Comparison of ENCODE assay signal across 8 mouse cellular contexts in genomic region chr7:45413113-45413863, GRCm38 (mm10). TPM values are rescaled to one million over a fixed set of nuclear protein-coding genes. Genes with fewer than 3 reads are reported as not detected.
DNase-seq lines count a peak whose midpoint lies in the region; ATAC-seq and TF ChIP-seq lines count a peak whose summit lies in the region.

Gene Ntf5 (plus strand): TSS chr7:45413695.

- no peaks in the 10 kb centered on the region for H3K9me3 ChIP-seq in CH12.LX (replicated peaks; ENCODE audit: low read length)
- H3K9me3 ChIP-seq in forebrain, embryonic 13.5 days (replicated peaks), result no peaks in the 10 kb centered on the region
- H3K9me3 ChIP-seq in midbrain, embryonic 10.5 days (replicated peaks), result no peaks in the 10 kb centered on the region

- no peak within 1 kb of the TSS for H3K27ac ChIP-seq in CH12.LX (ENCODE audit: insufficient read depth, low read depth)
- H3K27ac ChIP-seq in forebrain, embryonic 13.5 days, result no peak within 1 kb of the TSS
- H3K27ac ChIP-seq in midbrain, embryonic 10.5 days (replicated peaks), result peak within 1 kb of the TSS; percentile 63; the same call in 1 of the 2 replicates

- peak; percentile 57 for ATAC-seq in forebrain, embryonic 13.5 days

- no peak for TF ChIP-seq CTCF in CH12.LX (conservative IDR thresholded peaks at IDR 0.05 in 1 of 2, IDR thresholded peaks at IDR 0.05 in 1 of 2; ENCODE audit: low read depth in 2 of 2, low read length in 2 of 2)

- peak within 1 kb of the TSS; percentile 45; the same call in 1 of the 2 replicates for H3K9ac ChIP-seq in CH12.LX (ENCODE audit: insufficient read depth, low read depth)
- peak within 1 kb of the TSS; percentile 50 for H3K9ac ChIP-seq in forebrain, embryonic 13.5 days

- H3K27me3 ChIP-seq in CH12.LX (replicated peaks), result peaks cover 49% of the 10 kb centered on the region
- peaks cover 99% of the 10 kb centered on the region for H3K27me3 ChIP-seq in forebrain, embryonic 13.5 days
- peaks cover 100% of the 10 kb centered on the region for H3K27me3 ChIP-seq in midbrain, embryonic 10.5 days (ENCODE audit: low read depth, poor library complexity, severe bottlenecking)

- H3K36me3 ChIP-seq in CH12.LX (replicated peaks in 1 of 2; ENCODE audit: control insufficient read depth in 1 of 2, insufficient read depth in 1 of 2, low read length in 1 of 2), result peaks cover 0 to 4% of the 10 kb centered on the region in 2 experiments
- H3K36me3 ChIP-seq in forebrain, embryonic 13.5 days (ENCODE audit: poor library complexity, severe bottlenecking), result no peaks in the 10 kb centered on the region
- H3K36me3 ChIP-seq in midbrain, embryonic 10.5 days, result no peaks in the 10 kb centered on the region

- H3K4me2 ChIP-seq in CH12.LX (ENCODE audit: insufficient read depth, low read depth, poor library complexity, severe bottlenecking), result peak within 1 kb of the TSS; percentile 74
- peak within 1 kb of the TSS; percentile 67 for H3K4me2 ChIP-seq in forebrain, embryonic 13.5 days

- in situ Hi-C loops in CH12.LX (cut with MboI; ENCODE audit: low pct_ligation_motif_present, low pct_unique_long_range_greater_than_20kb, low sequenced_read_pairs), result no loop called here

- no peak for TF ChIP-seq EP300 in CH12.LX (IDR thresholded peaks at IDR 0.05; ENCODE audit: low read length)

- H3K4me1 ChIP-seq in CH12.LX (ENCODE audit: control insufficient read depth in 1 of 2, insufficient read depth in 2 of 2), result peaks cover 4 to 22% of the 10 kb centered on the region in 2 experiments; a peak in 2 of 4 replicates
- H3K4me1 ChIP-seq in forebrain, embryonic 13.5 days, result peaks cover 18% of the 10 kb centered on the region
- H3K4me1 ChIP-seq in midbrain, embryonic 10.5 days, result peaks cover 34% of the 10 kb centered on the region

- dilution Hi-C loops in CH12.LX (cut with MboI; ENCODE audit: extremely low pct_ligation_motif_present, extremely low pct_unique_long_range_greater_than_20kb, low sequenced_read_pairs), result no loop called here

- WGBS in forebrain, embryonic 13.5 days, result 3% methylated on average over 29 of the region's 45 CpGs
- WGBS in midbrain, embryonic 10.5 days, result 3% methylated on average over 45 of the region's 45 CpGs

- H3K79me2 ChIP-seq in CH12.LX (replicated peaks; ENCODE audit: control insufficient read depth, extremely low read depth, insufficient read depth, poor library complexity, severe bottlenecking), result no peaks in the 10 kb centered on the region

- 0 out of 2 replicates have a peak, but pooled peaks have one; percentile 30 for TF ChIP-seq POLR2A in CH12.LX (IDR thresholded peaks at IDR 0.05; ENCODE audit: low read depth, low read length)

- H3K4me3 ChIP-seq in CH12.LX (replicated peaks in 1 of 3; ENCODE audit: low read depth in 2 of 3, low read length in 2 of 3, poor library complexity in 1 of 3), result peak within 1 kb of the TSS; percentile 20 to 60 (median 52)
- H3K4me3 ChIP-seq in forebrain, embryonic 13.5 days, result peak within 1 kb of the TSS; percentile 45
- H3K4me3 ChIP-seq in midbrain, embryonic 10.5 days, result peak within 1 kb of the TSS; percentile 65

- DNase-seq in 3T3-L1 (ENCODE audit: low read depth, low spot score), result peak; percentile 29
- DNase-seq in CH12.LX (ENCODE audit: extremely low read depth), result no peak
- DNase-seq in kidney, postnatal 25 days, result peak; percentile 20 to 56
- peak; percentile 56 for DNase-seq in midbrain, embryonic 10.5 days (ENCODE audit: low spot score)
- DNase-seq in thymus, postnatal 14 days, result peak; percentile 47
- no peak for DNase-seq in layer of hippocampus, adult 9-10 months (ENCODE audit: low spot score)
- no peak for DNase-seq in right cerebral cortex, postnatal 36 days (ENCODE audit: low spot score in 2 of 2)

- TF ChIP-seq RAD21 in CH12.LX (IDR thresholded peaks at IDR 0.05; ENCODE audit: low read depth, low read length), result no peak

TF ChIP-seq in CH12.LX, 34 proteins besides CTCF, POLR2A, EP300 and RAD21:
- no peak; the same call in 1 of the 2 replicates for TF ChIP-seq BHLHE40 (IDR thresholded peaks at IDR 0.05; ENCODE audit: low read depth, low read length)
- TF ChIP-seq UBTF (IDR thresholded peaks at IDR 0.05; ENCODE audit: low read depth, low read length), result no peak
- TF ChIP-seq ETS1 (conservative IDR thresholded peaks at IDR 0.05; ENCODE audit: low read depth, low read length), result no peak
- no peak for TF ChIP-seq JUND (conservative IDR thresholded peaks at IDR 0.05; ENCODE audit: low read depth, low read length)
- TF ChIP-seq PAX5 (IDR thresholded peaks at IDR 0.05; ENCODE audit: low read length), result no peak
- no peak for TF ChIP-seq RCOR1 (conservative IDR thresholded peaks at IDR 0.05; ENCODE audit: low read depth, low read length)
- no peak for TF ChIP-seq USF2 (conservative IDR thresholded peaks at IDR 0.05; ENCODE audit: low read depth, low read length)
- TF ChIP-seq MYC (IDR thresholded peaks at IDR 0.05; ENCODE audit: low read depth, low read length), result no peak
- TF ChIP-seq IRF4 (IDR thresholded peaks at IDR 0.05; ENCODE audit: low read depth, low read length), result no peak
- no peak for TF ChIP-seq NRF1 (IDR thresholded peaks at IDR 0.05; ENCODE audit: low read depth, low read length)
- TF ChIP-seq MAZ (IDR thresholded peaks at IDR 0.05; ENCODE audit: low read depth, low read length), result no peak
- peak; percentile 45 for TF ChIP-seq NELFE (IDR thresholded peaks at IDR 0.05; ENCODE audit: low read depth, low read length)
- no peak for TF ChIP-seq MAFK (IDR thresholded peaks at IDR 0.05; ENCODE audit: insufficient replicate concordance, low read length)
- peak; percentile 33; the same call in 1 of the 2 replicates for TF ChIP-seq MXI1 (IDR thresholded peaks at IDR 0.05; ENCODE audit: low read depth, low read length)
- 0 out of 2 replicates have a peak, but pooled peaks have one; percentile 6 for TF ChIP-seq TCF12 (IDR thresholded peaks at IDR 0.05; ENCODE audit: low read depth, low read length)
- no peak for TF ChIP-seq POLR2AphosphoS2 (IDR thresholded peaks at IDR 0.05; ENCODE audit: low read depth, low read length)
- TF ChIP-seq ZKSCAN1 (IDR thresholded peaks at IDR 0.05; ENCODE audit: borderline replicate concordance, low read depth, low read length), result no peak
- TF ChIP-seq SIN3A (IDR thresholded peaks at IDR 0.05; ENCODE audit: low read length), result 0 out of 2 replicates have a peak, but pooled peaks have one; percentile 18
- TF ChIP-seq SMC3 (IDR thresholded peaks at IDR 0.05; ENCODE audit: low read depth, low read length), result no peak
- no peak for TF ChIP-seq MEF2A (IDR thresholded peaks at IDR 0.05; ENCODE audit: borderline replicate concordance, low read depth, low read length)
- no peak for TF ChIP-seq CHD2 (IDR thresholded peaks at IDR 0.05; ENCODE audit: low read length)
- no peak for TF ChIP-seq HCFC1 (IDR thresholded peaks at IDR 0.05; ENCODE audit: low read depth, low read length)
- TF ChIP-seq MAX (IDR thresholded peaks at IDR 0.05; ENCODE audit: low read length), result 0 out of 2 replicates have a peak, but pooled peaks have one; percentile 20
- TF ChIP-seq KAT2A (IDR thresholded peaks at IDR 0.05; ENCODE audit: insufficient replicate concordance, low read length), result no peak
- no peak for TF ChIP-seq ZNF384 (IDR thresholded peaks at IDR 0.05; ENCODE audit: low read depth, low read length)
- no peak for TF ChIP-seq GABPA (IDR thresholded peaks at IDR 0.05; ENCODE audit: insufficient replicate concordance, low read depth, low read length)
- TF ChIP-seq JUN (IDR thresholded peaks at IDR 0.05; ENCODE audit: insufficient read depth, low read depth, low read length), result no peak
- TF ChIP-seq ELF1 (IDR thresholded peaks at IDR 0.05; ENCODE audit: low read depth, low read length), result no peak
- no peak for TF ChIP-seq CHD1 (IDR thresholded peaks at IDR 0.05; ENCODE audit: low read depth, low read length)
- TF ChIP-seq ZMIZ1 (IDR thresholded peaks at IDR 0.05; ENCODE audit: low read depth, low read length), result no peak
- TF ChIP-seq ZC3H11A (IDR thresholded peaks at IDR 0.05; ENCODE audit: low read depth, low read length), result no peak
- no peak for TF ChIP-seq TBP (conservative IDR thresholded peaks at IDR 0.05; ENCODE audit: low read depth, low read length)
- no peak for TF ChIP-seq USF1 (IDR thresholded peaks at IDR 0.05; ENCODE audit: low read depth, low read length)
- no peak for TF ChIP-seq E2F4 (IDR thresholded peaks at IDR 0.05; ENCODE audit: insufficient replicate concordance, low read depth, low read length)

RNA-seq across cellular contexts. Expression of gene Ntf5, which starts in this region (rescaled TPM):
- total RNA-seq in CH12.LX (2012; rRNA removed) (0.71 and 1.5 TPM in 2 replicates), CH12.LX (2014; rRNA removed) (0.23 and 0.43 TPM in 2 replicates)
- 0.59 and 0.65 TPM in 2 replicates for polyA plus RNA-seq in CH12.LX (2012; ENCODE audit: insufficient read length, low read depth)
- not detected in 2 replicates for polyA plus RNA-seq in forebrain, embryonic 13.5 days (2015; fragmentation: Nextera tagmentation; extraction: Ambion mirVana)
- 0.51 and 0.61 TPM in 2 replicates for polyA plus RNA-seq in midbrain, embryonic 10.5 days (2016; fragmentation: Nextera tagmentation; extraction: Ambion mirVana)

Comparison
In these comparisons a context has a peak if more than half of its experiments do, and no peak if none do; other contexts are left out.
1. Peak in ATAC-seq, H3K4me3 ChIP-seq, H3K9ac ChIP-seq and H3K4me2 ChIP-seq in forebrain, embryonic 13.5 days; RNA of the gene not detected or under 1 TPM.
2. Peak in DNase-seq, H3K4me3 ChIP-seq and H3K27ac ChIP-seq in midbrain, embryonic 10.5 days; RNA of the gene not detected or under 1 TPM.
3. DNase-seq: peak in 3T3-L1 (single experiment), kidney, postnatal 25 days (2 of 2) and thymus, postnatal 14 days (single experiment); none in CH12.LX (single experiment), layer of hippocampus, adult 9-10 months (single experiment) and right cerebral cortex, postnatal 36 days (0 of 2).
4. Peak in every context shown above with its lines, with median percentiles within 50 percentile points of each other: H3K4me3 ChIP-seq.